ENCODE assay signal across 8 mouse cellular contexts in genomic region chr5:63906149-63907093, GRCm38 (mm10).
DNase-seq lines count a peak whose midpoint lies in the region; ATAC-seq lines count a peak whose summit lies in the region.

No protein-coding gene starts in this region.

- no peak overlapping the region for H3K9ac ChIP-seq in hindbrain, embryonic 16.5 days (ENCODE audit: low read depth, low read length)

- 0 out of 2 replicates have a peak overlapping the region, but pooled peaks have one; percentile 22 for H3K4me2 ChIP-seq in hindbrain, embryonic 16.5 days (ENCODE audit: low read length)

- no peak overlapping the region for H3K4me3 ChIP-seq in hindbrain, embryonic 16.5 days (ENCODE audit: low read length)

- no peaks in the 10 kb centered on the region for H3K4me1 ChIP-seq in hindbrain, embryonic 16.5 days (ENCODE audit: control insufficient read depth, insufficient read depth, low read depth, low read length)

- H3K36me3 ChIP-seq in hindbrain, embryonic 16.5 days (ENCODE audit: control insufficient read depth, insufficient read depth, low read length): no peaks in the 10 kb centered on the region

- ATAC-seq in hindbrain, embryonic 16.5 days: peak; percentile 90

- WGBS in hindbrain, embryonic 16.5 days: 42% methylated on average over 13 of the region's 13 CpGs

- H3K27me3 ChIP-seq in hindbrain, embryonic 16.5 days (replicated peaks; ENCODE audit: control insufficient read depth, insufficient read depth, low read length): no peaks in the 10 kb centered on the region

- H3K9me3 ChIP-seq in hindbrain, embryonic 16.5 days (ENCODE audit: control insufficient read depth, low read length): no peaks in the 10 kb centered on the region

- peak; percentile 71 for DNase-seq in Muller cell, postnatal 12 days (ENCODE audit: inconsistent ontology term)
- peak; percentile 81 for DNase-seq in cerebellum, adult 9-11 months
- DNase-seq in frontal cortex, postnatal 14 days (ENCODE audit: low spot score in 2 of 2): peak; percentile 63 to 89
- DNase-seq in left cerebral cortex, adult 18-20 months (ENCODE audit: low spot score in 2 of 2): peak; percentile 86
- peak; percentile 75 to 87 for DNase-seq in lung, postnatal 4 days
- peak; percentile 72 for DNase-seq in retina, postnatal 7 days (ENCODE audit: low read depth, low spot score)
- DNase-seq in urinary bladder, adult 18-20 months (ENCODE audit: low spot score in 2 of 2): peak; percentile 57 to 70

- H3K27ac ChIP-seq in hindbrain, embryonic 16.5 days (ENCODE audit: low read depth, low read length): no peak overlapping the region
